Mouse (Mus musculus) embryonic stem cell, embryonic (primary cell): ENCODE data around the gene Vars2.

Experiments
- CTCF ChIA-PET, 4 experiments: fragments of 300-600 bp in 2 of 4; fragments of 350-600 bp in 2 of 4; sonication (Branson Sonifier 250); formaldehyde crosslinking; loops; one replicate each; lab custom pipeline; 2022; ENCODE audit warnings: inconsistent platforms in 2 of 4; lab: Charles Lee
- POLR2A ChIA-PET, 4 experiments: fragments of 300-600 bp in 2 of 4; fragments of 350-600 bp in 2 of 4; sonication (Branson Sonifier 250); formaldehyde crosslinking; loops; one replicate each; lab custom pipeline; 2022; ENCODE audit warnings: antibody characterized with exemption in 4 of 4, inconsistent platforms in 1 of 4; lab: Charles Lee

Vars2 gene

DNA sequence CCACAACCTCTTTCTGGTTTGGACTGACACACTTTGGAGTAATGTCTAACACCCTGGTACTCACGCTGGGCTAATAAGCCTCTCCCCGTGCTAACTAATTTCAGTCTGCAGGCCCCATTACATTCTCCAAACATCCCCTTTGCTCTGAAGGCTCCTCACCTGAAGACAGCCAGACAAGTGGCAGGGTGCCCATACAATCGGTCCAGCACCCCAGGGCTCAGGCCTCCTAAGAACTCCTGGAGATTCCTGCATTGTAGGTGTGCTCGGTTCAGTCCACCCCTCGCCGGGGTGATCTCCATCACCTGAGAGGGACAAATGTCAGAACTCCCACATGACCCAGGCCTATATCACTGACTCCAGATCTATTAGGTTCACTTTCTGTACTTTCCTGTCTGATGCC lies 5.1 kb upstream of the Vars2 start:
- POLR2A ChIA-PET = interaction anchor here in 3 of 4 experiments (1.3 to 2.9 kb wide), 5 partner anchors 8 to 1378 kb away, joined by 3 to 12 read pairs (median 7); no protein-coding TSS in a partner anchor
- CTCF ChIA-PET = interaction anchor here in 2 of 4 experiments (1.0 to 2.2 kb wide), 2 partner anchors 67 to 88 kb away, joined by 3 to 6 read pairs; no protein-coding TSS in a partner anchor

- CTCF ChIA-PET = interaction anchor here in 1 of 4 experiments (1.5 kb wide), 1 partner anchor 37 kb away, joined by 4 read pairs; no protein-coding TSS in a partner anchor
- POLR2A ChIA-PET = interaction anchor here in 1 of 4 experiments (0.8 to 1.3 kb wide), 3 partner anchors 9 to 65 kb away, joined by 3 read pairs; no protein-coding TSS in a partner anchor
Measured at GRCm38 (mm10) chr17:35671846-35672245, 4.5 kb upstream of the Vars2 start.

DNA sequence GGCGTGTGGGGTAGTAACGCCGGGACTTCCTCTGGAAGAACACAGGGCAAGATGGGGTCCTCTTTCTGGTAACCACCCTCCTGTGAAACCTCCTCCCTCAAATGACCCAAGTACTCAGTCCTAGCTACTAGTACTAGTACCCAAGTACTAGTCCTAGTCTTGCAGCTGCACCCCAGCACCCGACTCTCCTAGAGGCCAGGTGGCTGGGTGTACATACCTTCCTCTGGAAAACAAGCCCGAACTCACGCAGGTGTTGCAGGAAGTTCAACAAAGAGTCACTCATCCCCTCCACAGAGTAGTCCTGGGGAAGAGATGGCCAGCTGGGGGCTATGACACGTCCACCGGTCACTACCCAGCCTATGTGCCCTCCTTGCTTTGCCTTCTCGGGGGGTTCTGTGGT lies 2.3 kb upstream of the Vars2 start:
- ChIA-PET POLR2A (interaction anchor here in 2 of 4 experiments (0.5 to 3.5 kb wide), 3 partner anchors 11 to 522 kb away, joined by 3 to 17 read pairs (median 5); no protein-coding TSS in a partner anchor), CTCF (interaction anchor here in 2 of 4 experiments (0.6 to 1.0 kb wide), 2 partner anchors 21 to 143 kb away, joined by 3 read pairs; no protein-coding TSS in a partner anchor)

GRCm38 (mm10) chr17:35666851-35667256 lies 538 bp downstream of the Vars2 start:
- ChIA-PET POLR2A (interaction anchor here in 2 of 4 experiments (0.6 to 3.5 kb wide), 9 partner anchors 14 to 155 kb away, joined by 3 to 17 read pairs (median 5); partner anchors contain the start of gene Ier3 (in 1 of the 2)), CTCF (interaction anchor here in 2 of 4 experiments (0.6 to 4.0 kb wide), 5 partner anchors 32 to 421 kb away, joined by 3 to 32 read pairs (median 3); partner anchors contain the start of gene Flot1 (in 1 of the 2))

GRCm38 (mm10) chr17:35665957-35666515 lies 1.4 kb downstream of the Vars2 start:
- ChIA-PET POLR2A (interaction anchor here in 3 of 4 experiments (0.5 to 2.3 kb wide), 17 partner anchors 8 to 150 kb away, joined by 3 to 9 read pairs (median 3); partner anchors contain the start of gene Gtf2h4 (in 1 of the 3)), CTCF (interaction anchor here (0.5 to 4.0 kb wide), 23 partner anchors 12 to 331 kb away, joined by 3 to 32 read pairs (median 3); partner anchors contain the start of gene Dhx16 (in 1 of the 4))

- POLR2A ChIA-PET = interaction anchor here in 3 of 4 experiments (0.9 to 2.8 kb wide), 29 partner anchors 9 to 235 kb away, joined by 3 to 15 read pairs (median 3); partner anchors contain the start of genes Flot1 (in 1 of the 3) and Mdc1 (in 1 of the 3)
- CTCF ChIA-PET = interaction anchor here in 3 of 4 experiments (0.7 to 2.3 kb wide), 10 partner anchors 10 to 84 kb away, joined by 3 to 8 read pairs (median 4); no protein-coding TSS in a partner anchor
Measured at GRCm38 (mm10) chr17:35653086-35653485, 14.3 kb downstream of the Vars2 start.

DNA sequence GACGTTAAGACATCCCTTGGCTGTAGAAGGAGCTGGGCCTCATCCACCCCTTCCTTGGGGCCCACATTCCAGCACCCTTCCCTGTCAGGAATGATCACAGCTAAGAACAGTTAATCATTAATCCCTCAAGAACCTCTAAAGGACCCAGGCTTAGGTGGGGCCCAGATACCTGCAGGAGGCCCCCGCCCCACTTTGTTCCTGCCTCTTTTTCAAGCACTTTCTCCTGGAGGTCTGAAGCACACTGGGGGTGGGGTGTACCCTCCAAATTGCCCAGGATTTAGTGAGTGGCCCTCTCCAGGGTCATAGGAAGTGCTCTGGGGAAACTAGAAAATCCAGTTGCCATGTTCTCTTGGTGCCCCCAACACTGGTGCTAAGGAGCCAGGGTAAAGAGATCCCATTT lies 18.0 kb downstream of the Vars2 start:
- CTCF ChIA-PET = interaction anchor here in 3 of 4 experiments (0.6 to 1.5 kb wide), 6 partner anchors 10 to 92 kb away, joined by 3 to 7 read pairs (median 3); no protein-coding TSS in a partner anchor

GRCm38 (mm10) chr17:35643609-35644236 lies 23.7 kb downstream of the Vars2 start, which contains the start of gene Mucl3:
Mucl3 (minus strand) TSS chr17:35643695.
- POLR2A ChIA-PET = interaction anchor here in 3 of 4 experiments (0.8 to 1.3 kb wide), 6 partner anchors 8 to 30 kb away, joined by 3 to 4 read pairs (median 4); partner anchors contain the start of gene Gtf2h4 (in 1 of the 3)
- CTCF ChIA-PET = interaction anchor here in 2 of 4 experiments (0.8 to 1.4 kb wide), 4 partner anchors 9 to 94 kb away, joined by 3 to 5 read pairs (median 3); no protein-coding TSS in a partner anchor

More for the DNA sequence above, 18.0 kb downstream of the Vars2 start:
- POLR2A ChIA-PET = interaction anchor here in 1 of 4 experiments (1.1 kb wide), 1 partner anchor 16 kb away, joined by 3 read pairs; no protein-coding TSS in a partner anchor

GRCm38 (mm10) chr17:35639352-35639751 lies 28.0 kb downstream of the Vars2 start:
- CTCF ChIA-PET = interaction anchor here in 3 of 4 experiments (0.6 to 1.5 kb wide), 11 partner anchors 14 to 1433 kb away, joined by 3 to 5 read pairs (median 3); no protein-coding TSS in a partner anchor

GRCm38 (mm10) chr17:35638475-35639190 lies 28.8 kb downstream of the Vars2 start:
- POLR2A ChIA-PET = interaction anchor here in 3 of 4 experiments (0.9 to 2.1 kb wide), 8 partner anchors 10 to 47 kb away, joined by 3 to 11 read pairs (median 3); no protein-coding TSS in a partner anchor
- CTCF ChIA-PET = interaction anchor here (0.5 to 1.5 kb wide), 15 partner anchors 13 to 606 kb away, joined by 3 to 14 read pairs (median 4); no protein-coding TSS in a partner anchor

More at GRCm38 (mm10) chr17:35639352-35639751, 28.0 kb downstream of the Vars2 start:
- POLR2A ChIA-PET = interaction anchor here in 3 of 4 experiments (0.6 to 2.1 kb wide), 5 partner anchors 13 to 32 kb away, joined by 3 to 11 read pairs (median 4); no protein-coding TSS in a partner anchor

- ChIA-PET POLR2A (interaction anchor here in 1 of 4 experiments (0.9 to 3.0 kb wide), 6 partner anchors 14 to 134 kb away, joined by 3 to 12 read pairs (median 4); no protein-coding TSS in a partner anchor), CTCF (interaction anchor here (0.5 to 4.2 kb wide), 16 partner anchors 10 to 523 kb away, joined by 3 to 62 read pairs (median 10); partner anchors contain the start of genes Vars2 (in 2 of the 4) and Gm9573 (in 1 of the 4))
Measured at GRCm38 (mm10) chr17:35636363-35636762, 31.0 kb downstream of the Vars2 start.

GRCm38 (mm10) chr17:35635699-35636111 lies 31.7 kb downstream of the Vars2 start:
- POLR2A ChIA-PET = interaction anchor here in 2 of 4 experiments (0.6 to 3.0 kb wide), 10 partner anchors 8 to 186 kb away, joined by 3 to 12 read pairs (median 4); partner anchors contain the start of gene Ier3 (in 1 of the 2)
- CTCF ChIA-PET = interaction anchor here (0.6 to 4.2 kb wide), 43 partner anchors 10 to 1054 kb away, joined by 3 to 62 read pairs (median 6); partner anchors contain the start of genes Vars2 (in 2 of the 4), Gm9573 (in 1 of the 4) and Sfta2 (in 1 of the 4)

- POLR2A ChIA-PET = interaction anchor here (0.6 to 3.0 kb wide), 16 partner anchors 9 to 186 kb away, joined by 3 to 12 read pairs (median 4); partner anchors contain the start of genes Gtf2h4 (in 1 of the 4), Ier3 (in 1 of the 4) and Vars2 (in 1 of the 4)
- CTCF ChIA-PET = interaction anchor here (0.6 to 4.2 kb wide), 88 partner anchors 9 to 1055 kb away, joined by 3 to 62 read pairs (median 4); partner anchors contain the start of genes Vars2 (in 2 of the 4), Gm9573 (in 1 of the 4), Gtf2h4 (in 1 of the 4) and H2-T24 (in 1 of the 4)
Measured at GRCm38 (mm10) chr17:35635202-35635601, 32.2 kb downstream of the Vars2 start.

GRCm38 (mm10) chr17:35633992-35634391 lies 33.4 kb downstream of the Vars2 start:
- POLR2A ChIA-PET = interaction anchor here in 3 of 4 experiments (0.7 to 3.2 kb wide), 15 partner anchors 10 to 303 kb away, joined by 3 to 12 read pairs (median 4); partner anchors contain the start of genes Gtf2h4 (in 1 of the 3), Ier3 (in 1 of the 3), Mucl3 (in 1 of the 3) and Vars2 (in 1 of the 3)
- CTCF ChIA-PET = interaction anchor here (0.5 to 4.2 kb wide), 45 partner anchors 10 to 361 kb away, joined by 3 to 62 read pairs (median 4); partner anchors contain the start of genes Vars2 (in 2 of the 4) and Gtf2h4 (in 1 of the 4)

GRCm38 (mm10) chr17:35626537-35626936 lies 40.9 kb downstream of the Vars2 start, which contains the start of gene Gm9573:
Gm9573 (minus strand) TSS chr17:35626637.
- CTCF ChIA-PET = interaction anchor here in 2 of 4 experiments (1.0 to 1.8 kb wide), 3 partner anchors 9 to 111 kb away, joined by 3 to 7 read pairs (median 4); no protein-coding TSS in a partner anchor
- POLR2A ChIA-PET = interaction anchor here in 2 of 4 experiments (1.3 to 2.4 kb wide), 5 partner anchors 9 to 36 kb away, joined by 3 to 7 read pairs (median 5); no protein-coding TSS in a partner anchor
